Mouse (Mus musculus): ENCODE measurements at regions not wholly inside any gene's neighbourhood (a gene's known extent, or its start where the extent isn't known, plus 50 kb on each side); places are given as distances from the start of the nearest gene placed in this dataset.

GRCm38 (mm10) chr10:56956728-56957127 is 529.5 kb upstream of the Hsf2 start:
- TF ChIP-seq CHD2 (IDR thresholded peaks at IDR 0.05; ENCODE audit: low read length) (no peak), GABPA (IDR thresholded peaks at IDR 0.05; ENCODE audit: low read depth, low read length) (no peak), POLR2A (IDR thresholded peaks at IDR 0.05; ENCODE audit: control insufficient read depth in 1 of 2, insufficient read depth in 1 of 2, low read depth in 1 of 2, low read length in 2 of 2, poor library complexity in 1 of 2) (no peak), CTCF (IDR thresholded peaks at IDR 0.05 in 2 of 3, conservative IDR thresholded peaks at IDR 0.05 in 1 of 3; ENCODE audit: control insufficient read depth in 1 of 3, insufficient read depth in 1 of 3, low read depth in 2 of 3, low read length in 3 of 3, poor library complexity in 1 of 3, severe bottlenecking in 1 of 3) (no peak), TBP (IDR thresholded peaks at IDR 0.05; ENCODE audit: low read depth, low read length) (no peak), ZNF384 (IDR thresholded peaks at IDR 0.05; ENCODE audit: low read depth, low read length) (no peak), GATA1 (IDR thresholded peaks at IDR 0.05; ENCODE audit: low read depth, low read length) (no peak)
